Mouse (Mus musculus) lung, postnatal 25 days (tissue): ENCODE measurements around the gene Tmem216.

Experiments used
- DNase-seq: peaks from one replicate; pipeline ENCODE4 v3.0.0; 2022; ENCODE audit warnings: low spot score

Tmem216 gene

GRCm38 (mm10) chr19:10555624-10556510 lies at the start of gene Tmem216:
TSS of gene Tmem216 (minus strand) at chr19:10556238.
- DNase-seq, result peak; percentile 90

GRCm38 (mm10) chr19:10605293-10605900 lies 49.4 kb upstream of the Tmem216 start, which contains the start of the genes Ddb1 and Tkfc:
TSS of gene Ddb1 (plus strand) at chr19:10605327.
TSS of gene Tkfc (minus strand) at chr19:10605654.
- DNase-seq, result peak; percentile 99

- no peak for DNase-seq
These were observed 48.5 kb upstream of the Tmem216 start for GRCm38 (mm10) chr19:10604534-10604933.

- DNase-seq, result no peak
These were observed 47.9 kb upstream of the Tmem216 start for GRCm38 (mm10) chr19:10603660-10604523.

- DNase-seq, result peak; percentile 91
These were observed 46.7 kb upstream of the Tmem216 start for GRCm38 (mm10) chr19:10602787-10603186.

GRCm38 (mm10) chr19:10602247-10602769 lies 46.3 kb upstream of the Tmem216 start:
- no peak for DNase-seq

GRCm38 (mm10) chr19:10599648-10600047 lies 43.6 kb upstream of the Tmem216 start:
- no peak for DNase-seq

GRCm38 (mm10) chr19:10598188-10598587 lies 42.1 kb upstream of the Tmem216 start:
- DNase-seq, result no peak

DNA sequence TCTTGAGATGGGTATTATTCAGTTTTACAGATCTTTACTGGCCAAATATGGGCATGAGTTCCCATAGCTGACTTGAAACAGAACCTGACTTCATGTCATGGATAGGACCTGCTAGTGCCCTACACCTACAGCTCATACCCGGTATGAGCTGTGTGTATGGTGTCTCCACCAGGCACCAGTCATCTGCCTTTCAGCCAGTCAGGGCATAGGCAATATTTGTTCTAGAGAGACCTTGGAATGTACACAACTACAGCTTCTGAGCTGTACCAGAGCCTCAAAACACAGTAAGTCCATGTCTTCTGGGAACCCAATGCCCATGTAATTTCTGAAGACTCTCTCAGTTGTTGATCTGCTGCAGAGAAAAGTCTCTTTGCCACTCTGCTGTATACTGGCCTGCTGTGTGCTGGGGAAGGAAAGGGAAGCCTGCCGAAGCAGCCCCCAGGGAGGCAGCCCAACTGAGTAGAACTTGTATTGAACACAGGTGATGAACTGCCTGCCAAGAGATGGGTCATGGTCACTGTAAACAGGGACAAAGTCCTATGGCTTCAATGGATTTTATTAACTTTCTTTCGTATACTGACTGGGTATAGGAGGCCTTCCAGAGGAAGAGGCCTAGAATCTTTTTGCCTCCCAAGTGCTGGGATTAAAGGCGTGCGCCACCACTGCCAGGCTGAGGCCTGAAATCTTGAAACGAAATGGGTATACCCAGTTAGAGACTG lies 35.8 kb upstream of the Tmem216 start:
- no peak for DNase-seq

GRCm38 (mm10) chr19:10590301-10590700 lies 34.3 kb upstream of the Tmem216 start:
- no peak for DNase-seq

DNA sequence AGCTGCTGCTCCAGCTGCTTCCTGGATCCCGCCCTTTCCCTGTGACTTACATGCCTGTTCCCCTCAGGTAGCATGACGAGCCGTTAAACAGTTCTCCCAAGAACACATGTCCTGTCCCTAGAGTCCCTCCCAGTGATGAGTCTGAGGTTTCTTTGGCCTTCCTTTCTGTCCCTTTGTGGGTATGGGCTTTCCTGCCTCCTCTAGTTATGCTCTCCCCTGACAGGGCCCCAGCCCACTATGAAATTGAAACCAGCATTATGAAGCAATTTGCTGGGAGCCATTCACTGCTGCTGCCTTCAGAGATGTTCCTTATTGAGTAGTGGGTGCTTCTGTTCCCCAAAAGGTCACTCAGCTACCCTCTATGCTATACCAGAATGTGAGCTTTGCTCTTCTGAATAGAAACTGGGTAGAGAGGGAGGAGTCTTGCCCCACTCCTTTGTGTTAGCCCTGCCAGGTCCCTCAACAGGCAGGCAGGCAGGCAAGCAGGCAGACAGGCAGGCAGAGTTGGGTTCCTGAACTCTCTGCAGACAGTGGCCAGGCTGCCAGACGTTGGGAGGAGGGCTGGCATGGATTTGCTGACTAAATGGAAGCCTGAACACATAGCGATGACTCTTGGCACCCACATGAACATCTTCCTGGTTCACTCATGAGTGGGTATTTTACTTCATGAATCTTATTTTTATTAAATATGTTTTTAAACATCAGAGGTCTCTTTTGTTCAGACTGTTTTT lies 33.3 kb upstream of the Tmem216 start:
- DNase-seq, result no peak

- no peak for DNase-seq
These were observed 31.2 kb upstream of the Tmem216 start for GRCm38 (mm10) chr19:10587231-10587630.

DNA sequence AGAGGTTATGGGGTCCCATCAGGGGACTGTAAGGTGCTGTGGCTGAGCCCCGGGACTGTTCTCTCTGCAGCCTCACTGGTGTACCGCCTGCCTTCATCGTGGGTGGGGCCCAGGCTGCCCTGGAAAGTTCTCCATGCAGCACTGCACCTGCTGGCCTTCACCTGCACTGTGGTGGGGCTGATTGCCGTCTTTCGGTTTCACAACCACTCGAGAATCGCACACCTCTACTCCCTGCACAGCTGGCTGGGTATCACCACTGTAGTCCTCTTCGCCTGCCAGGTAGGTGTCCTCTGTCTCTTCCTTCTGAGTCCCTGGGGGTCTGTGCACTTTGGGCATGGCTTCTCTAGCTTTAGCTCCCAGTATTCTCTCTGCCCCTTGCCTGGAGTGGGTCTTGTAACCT lies 29.1 kb upstream of the Tmem216 start:
- DNase-seq, result no peak

DNA sequence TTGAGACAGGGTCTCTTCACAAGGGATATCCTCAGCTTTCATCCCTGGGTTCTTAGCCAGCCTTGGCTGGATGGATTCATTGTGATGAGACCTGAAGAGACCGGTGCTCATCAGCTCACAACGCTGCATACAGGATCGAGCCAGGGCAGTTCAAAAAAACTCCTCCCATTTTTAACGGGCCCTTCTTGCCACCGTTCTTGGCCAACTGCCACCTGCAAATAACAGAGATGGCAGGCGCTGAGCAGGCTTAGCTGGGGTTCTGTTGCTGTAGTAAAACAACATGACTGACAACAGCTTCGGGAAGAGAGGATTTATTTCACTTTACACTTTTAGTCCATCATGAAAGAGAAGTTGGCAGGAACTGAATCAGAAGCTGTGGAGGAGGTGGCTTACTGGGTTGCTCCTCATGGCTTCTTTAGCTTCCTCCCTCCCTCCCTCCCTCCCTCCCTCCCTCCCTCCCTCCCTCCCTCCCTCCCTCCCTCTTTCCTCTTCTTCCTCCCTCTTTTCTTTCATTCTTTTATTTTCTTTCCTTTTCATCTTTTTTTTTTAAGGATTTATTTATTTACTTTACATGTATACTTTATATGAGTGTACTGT lies 27.6 kb upstream of the Tmem216 start:
- DNase-seq, result no peak

- DNase-seq, result no peak
These were observed 25.9 kb upstream of the Tmem216 start for GRCm38 (mm10) chr19:10581984-10582383.

DNA sequence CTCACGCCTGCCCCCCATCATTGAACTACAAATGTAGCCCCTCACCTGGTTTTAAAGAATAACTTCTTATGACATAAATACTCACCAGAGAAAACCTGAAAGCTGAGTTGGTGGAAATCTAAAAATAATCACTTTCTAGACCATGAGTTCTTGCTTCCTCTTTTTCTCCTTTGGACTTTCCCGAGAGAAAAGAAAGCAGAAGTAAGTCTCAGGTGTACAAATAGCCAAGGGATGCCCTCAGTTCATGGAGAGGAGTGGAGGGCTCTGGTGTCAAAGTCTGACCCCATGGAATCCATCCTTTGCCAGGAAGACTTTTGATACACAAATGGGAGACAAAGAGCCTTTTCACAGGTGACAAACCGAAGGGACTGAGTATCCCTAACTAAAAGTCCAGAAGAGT lies 24.7 kb upstream of the Tmem216 start:
- no peak for DNase-seq

GRCm38 (mm10) chr19:10580102-10580501 lies 24.1 kb upstream of the Tmem216 start:
- no peak for DNase-seq

DNA sequence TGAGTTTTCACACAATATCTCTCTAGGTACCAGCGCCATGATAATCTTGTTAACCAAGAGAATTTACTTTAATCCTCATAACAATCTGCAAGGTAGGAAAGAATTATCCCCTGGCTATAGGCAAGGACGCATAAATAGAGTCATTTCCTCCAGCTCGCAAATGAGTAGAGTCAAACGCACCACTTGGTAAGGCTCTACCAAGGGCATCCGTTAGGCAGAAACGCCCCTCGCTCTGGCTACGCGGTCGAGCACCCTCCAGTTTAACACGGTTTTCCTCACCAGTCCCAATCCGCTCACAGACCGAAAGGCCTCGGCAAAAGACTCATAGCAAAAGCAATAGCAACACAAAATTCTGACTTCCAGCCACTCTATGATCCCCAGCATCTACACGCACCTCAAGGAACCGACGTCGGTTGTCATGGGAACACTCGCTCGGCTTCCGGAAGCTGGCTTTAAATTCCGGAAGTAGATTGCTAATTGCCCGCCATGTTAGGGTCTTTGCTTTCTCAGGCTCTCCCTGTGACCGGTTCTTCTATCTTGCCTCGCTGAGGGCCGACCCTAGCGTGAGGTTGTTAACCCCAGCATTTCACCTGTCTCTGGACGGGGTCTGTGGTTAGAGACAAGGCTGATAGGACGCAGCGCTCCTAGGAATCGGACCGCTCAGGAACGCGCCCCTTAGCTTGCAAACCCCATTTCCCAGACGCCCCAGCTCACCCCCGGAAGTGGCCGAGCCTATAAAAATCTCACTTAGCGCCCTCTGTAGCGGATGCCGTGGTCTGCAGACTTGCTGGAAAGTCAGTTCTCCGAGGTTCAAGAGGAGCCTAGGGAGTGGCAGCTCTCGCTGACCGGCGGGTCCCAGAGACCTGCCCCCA lies 20.9 kb upstream of the Tmem216 start, which contains the start of the genes Cyb561a3 and Tmem138:
Cyb561a3 (plus strand) TSS at position 483 of the 872 bp plus-strand sequence.
Tmem138 (minus strand) TSS at position 673 of the 872 bp plus-strand sequence.
- peak; percentile 95 for DNase-seq

DNA sequence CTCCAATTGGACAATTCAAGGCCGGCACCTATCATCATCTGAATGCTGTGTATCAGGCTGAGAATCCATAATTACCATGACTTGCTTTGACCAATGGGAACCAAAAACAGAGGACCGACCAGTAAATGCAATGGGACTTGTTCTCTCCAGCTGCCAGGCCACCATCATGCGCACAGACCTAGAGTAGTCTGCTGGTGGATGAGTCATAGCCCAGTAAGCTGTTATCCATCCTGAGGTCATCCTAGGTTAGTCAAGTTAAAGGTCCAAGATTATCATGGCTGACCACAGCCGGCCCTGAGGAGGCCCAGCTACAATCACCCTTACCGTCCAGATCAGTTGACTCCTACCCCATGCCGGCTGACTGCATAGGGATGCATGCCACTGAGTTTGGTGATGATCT lies 13.6 kb upstream of the Tmem216 start:
- no peak for DNase-seq
